Mouse (Mus musculus): ENCODE data around the gene Eral1.

Eral1 gene

DNA sequence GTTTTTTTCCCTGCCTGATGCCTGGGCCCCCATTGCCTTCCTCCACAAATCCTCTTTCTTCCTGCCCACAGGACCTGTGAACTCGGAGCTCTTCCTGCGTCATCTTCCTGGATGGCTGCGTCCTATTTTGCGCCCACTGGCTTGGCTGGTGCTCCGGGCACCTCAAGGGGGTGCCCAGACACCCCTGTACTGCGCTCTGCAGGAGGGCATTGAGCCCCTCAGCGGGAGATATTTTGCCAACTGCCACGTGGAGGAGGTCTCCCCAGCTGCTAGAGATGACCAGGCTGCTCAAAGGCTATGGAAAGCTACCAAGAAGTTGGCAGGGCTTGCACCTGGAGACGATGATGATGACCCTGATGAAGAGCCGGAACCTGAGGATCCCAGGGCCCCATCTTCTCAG lies 43.4 kb downstream of the Eral1 start:
- DNase-seq, result no peak

DNA sequence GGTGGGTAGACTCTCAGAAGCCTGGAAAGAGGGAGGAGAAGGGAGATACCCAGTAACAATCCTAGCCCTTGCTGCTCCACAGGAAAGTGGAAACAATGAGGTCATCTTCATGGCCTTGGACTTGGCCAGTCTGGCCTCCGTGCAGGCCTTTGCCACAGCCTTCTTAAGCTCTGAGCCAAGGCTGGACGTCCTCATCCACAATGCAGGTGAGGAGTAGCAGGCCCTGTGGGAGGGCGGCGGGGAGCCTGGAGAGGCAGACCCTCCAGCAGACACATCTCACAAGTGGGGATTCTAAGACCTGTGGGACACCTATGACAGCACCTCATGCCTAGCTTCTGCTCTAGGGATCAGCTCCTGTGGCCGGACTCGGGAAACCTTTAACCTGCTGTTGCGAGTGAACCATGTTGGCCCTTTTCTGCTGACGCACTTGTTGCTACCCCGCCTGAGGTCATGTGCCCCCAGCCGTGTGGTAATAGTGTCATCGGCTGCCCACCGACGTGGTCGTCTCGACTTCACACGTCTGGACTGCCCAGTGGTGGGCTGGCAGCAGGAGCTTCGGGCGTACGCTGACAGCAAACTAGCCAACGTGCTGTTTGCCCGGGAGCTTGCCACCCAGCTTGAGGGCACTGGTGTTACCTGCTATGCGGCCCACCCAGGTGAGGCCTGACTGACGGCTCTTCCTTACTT lies 46.1 kb downstream of the Eral1 start:
- no peak for DNase-seq

DNA sequence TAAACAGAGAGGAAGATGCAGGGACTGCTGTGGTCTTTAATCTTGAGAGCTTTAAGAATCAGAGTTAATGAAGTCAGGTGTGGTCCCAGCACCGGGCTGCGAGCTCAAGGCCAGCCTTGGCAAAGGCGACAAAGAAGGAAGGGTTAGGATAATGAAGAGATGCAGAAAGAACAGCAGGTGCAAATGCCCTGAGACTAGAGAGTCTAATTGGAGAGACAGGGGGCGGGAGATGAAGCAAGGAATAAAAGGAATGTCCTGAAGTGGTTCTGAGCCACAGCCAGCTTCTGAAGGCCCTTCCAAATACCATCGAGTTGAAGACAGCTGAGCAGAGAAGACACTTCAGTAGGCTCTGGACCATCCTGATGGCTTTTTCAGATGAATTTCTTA lies 47.4 kb downstream of the Eral1 start:
- DNase-seq, result no peak

DNA sequence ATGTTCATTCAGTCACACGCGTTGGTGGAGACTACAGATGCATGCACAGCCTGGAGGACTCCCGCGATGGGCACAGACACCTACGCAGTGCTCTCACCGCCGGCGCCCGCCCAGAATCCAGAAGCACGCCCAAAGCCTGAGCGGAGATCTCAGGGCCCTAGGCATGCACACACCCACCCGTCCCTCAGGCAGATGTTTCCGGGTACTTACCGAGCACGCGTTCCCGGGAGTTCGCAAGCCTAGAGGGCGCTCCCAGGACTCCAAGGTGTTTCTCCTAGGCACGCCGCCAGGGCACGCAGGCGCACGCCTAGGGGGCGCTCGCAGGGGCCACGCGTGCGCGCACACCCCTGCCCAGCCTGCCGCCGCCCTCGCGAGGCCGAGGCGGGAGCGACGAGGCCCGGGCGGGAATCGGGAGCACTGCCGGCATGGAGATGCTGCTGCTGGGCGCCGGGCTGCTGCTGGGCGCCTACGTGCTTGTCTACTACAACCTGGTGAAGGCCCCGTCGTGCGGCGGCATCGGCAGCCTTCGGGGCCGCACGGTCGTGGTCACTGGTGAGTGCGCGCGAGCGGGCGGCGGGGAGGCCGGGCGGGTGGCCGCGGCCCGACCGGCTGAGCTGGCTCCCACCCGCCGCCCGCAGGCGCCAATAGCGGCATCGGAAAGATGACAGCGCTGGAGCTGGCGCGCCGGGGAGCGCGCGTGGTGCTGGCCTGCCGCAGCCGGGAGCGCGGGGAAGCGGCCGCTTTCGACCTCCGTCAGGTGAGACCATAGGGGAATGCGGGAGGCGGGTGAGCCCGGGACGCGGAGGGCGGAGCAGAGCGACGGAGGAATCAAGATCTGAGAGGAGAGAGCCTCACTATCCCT lies 48.0 kb downstream of the Eral1 start, which contains the start of gene Dhrs13:
Gene Dhrs13 (plus strand): TSS at position 334 of the 862 bp plus-strand sequence.
- DNase-seq, result peak; percentile 94

DNA sequence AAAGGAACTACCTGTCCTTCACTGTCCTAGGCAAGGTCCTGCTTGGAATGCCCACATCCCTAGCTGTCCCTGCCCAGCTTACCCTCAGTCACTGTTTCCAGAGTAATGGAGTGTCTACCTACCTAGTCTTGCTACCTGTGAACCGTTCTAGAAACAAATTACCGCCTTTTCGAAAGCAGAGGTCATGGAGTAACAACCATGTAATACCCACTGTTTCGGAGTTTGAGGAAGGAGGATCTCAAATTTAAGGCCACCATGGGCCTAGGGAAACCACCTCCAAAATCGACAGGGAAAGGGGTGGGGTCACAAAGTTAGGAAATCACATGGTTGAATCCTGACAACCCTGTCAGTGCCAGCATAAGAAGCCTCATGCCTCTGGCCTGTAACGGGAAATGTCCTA lies 48.8 kb downstream of the Eral1 start:
- no peak for DNase-seq

DNA sequence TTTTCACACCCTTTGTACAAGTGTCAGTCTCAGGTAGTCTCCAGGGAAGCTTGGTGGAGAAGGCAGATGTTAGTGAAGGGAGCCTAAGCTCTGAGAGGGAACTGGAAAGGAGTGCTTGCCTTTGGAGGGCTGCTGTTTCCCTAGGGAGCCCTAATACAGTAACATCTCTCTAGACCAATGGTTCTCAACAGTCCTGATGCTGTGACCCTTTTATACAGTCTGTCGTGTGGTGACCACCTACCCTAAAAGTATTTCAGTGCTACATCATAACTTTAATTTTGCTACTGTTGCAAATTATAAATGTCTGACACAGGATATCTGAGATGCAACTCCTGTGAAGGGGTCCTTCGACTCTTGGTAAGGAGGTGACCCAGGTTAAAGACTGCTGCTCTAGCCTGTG lies 49.6 kb downstream of the Eral1 start:
- DNase-seq, result no peak

DNA sequence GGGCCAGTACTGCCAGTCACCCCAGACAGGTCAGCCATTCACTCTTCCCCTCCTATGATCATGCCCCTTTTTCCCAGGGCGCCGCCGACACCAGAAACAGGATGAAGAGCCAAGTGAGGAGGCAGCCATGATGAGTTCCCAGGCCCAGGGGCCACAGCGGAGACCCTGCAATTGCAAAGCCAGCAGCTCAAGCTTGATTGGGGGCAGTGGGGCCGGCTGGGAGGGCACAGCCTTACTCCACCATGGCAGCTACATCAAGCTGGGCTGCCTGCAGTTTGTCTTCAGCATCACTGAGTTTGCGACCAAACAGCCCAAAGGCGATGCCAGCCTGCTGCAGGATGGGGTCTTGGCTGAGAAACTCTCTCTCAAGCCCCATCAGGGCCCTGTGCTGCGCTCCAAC lies 50.9 kb downstream of the Eral1 start:
- DNase-seq, result no peak

DNA sequence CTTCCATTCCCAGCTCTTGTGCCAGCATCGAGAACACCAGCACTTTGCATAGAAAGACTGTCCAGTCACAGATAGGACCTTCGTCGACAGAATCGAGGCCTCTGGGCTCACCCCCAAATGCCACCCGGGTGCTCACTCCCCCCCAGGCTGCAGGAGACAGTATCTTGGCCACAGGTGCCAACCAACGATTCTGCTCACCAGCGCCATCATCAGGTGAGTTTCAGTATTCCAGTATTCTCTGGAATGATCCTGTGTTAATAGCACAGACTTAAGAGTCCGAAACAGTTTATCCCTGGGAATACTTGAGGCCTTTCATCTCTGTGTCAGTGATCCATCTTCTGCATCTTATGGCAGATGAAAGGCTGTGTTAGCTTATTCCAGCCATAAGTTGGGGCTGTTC lies 56.6 kb downstream of the Eral1 start:
- DNase-seq, result no peak

Data from cerebellum, adult 8-10 months (tissue).